Mouse (Mus musculus): ENCODE data around the gene Nadsyn1.

The Nadsyn1 gene

DNA sequence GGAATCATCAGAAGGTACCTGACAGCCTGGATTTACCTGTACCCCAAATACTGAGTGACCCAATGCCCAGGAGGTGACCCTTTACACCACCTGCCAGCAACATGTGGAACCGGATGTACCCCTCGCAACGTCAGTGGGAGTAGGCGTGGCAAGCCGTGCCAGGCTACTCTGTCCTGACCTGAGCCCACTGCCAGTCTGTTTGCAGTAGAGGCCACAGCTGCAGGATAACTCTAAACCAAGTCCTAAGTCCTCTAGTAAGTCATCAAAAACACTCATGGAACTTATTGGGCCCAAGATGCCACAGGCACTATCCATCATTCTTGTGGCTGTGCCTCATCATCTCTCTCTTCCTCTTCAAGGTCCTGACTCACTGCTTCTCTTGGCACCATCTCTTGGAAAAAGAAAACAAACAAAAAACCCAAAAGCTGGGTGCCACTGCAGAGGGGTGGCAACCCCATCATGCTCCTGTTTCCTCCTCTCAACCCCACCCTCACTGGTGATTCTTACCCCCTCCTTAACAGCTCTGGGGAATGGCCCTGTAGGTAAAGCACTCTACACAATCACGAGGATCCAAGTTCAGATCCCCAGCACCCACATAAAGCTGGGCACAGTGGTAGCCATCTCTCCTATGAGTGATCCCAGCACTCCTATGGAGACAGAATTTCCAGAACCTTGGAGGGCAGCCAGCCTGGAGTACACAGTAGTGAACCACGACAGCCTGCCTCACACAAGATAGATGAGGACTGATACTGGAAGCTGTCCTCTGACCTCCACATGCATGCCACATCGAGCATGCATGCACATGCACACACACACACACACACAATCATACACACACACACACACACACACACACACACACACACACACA lies 21.2 kb downstream of the Nadsyn1 start:
- DNase-seq = no peak

DNA sequence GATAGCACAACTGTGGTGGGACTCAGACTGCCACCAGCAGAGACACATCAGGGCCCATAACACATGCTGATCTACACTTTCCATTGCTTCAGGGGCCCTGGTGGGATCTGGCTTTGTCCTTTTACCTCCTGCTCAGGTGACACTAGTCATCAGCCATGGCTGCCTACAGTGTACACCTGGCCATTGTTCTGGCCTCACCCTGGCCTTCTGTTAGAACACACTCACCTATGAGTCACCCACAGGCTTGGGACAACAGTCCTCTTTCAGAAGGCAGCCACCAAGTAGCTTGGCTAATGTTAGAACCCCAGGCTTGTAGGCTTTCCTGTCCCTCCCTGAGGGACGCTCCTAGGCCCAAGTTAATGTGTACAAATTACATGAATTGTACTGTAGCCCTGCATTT lies 21.9 kb downstream of the Nadsyn1 start:
- no peak for DNase-seq

DNA sequence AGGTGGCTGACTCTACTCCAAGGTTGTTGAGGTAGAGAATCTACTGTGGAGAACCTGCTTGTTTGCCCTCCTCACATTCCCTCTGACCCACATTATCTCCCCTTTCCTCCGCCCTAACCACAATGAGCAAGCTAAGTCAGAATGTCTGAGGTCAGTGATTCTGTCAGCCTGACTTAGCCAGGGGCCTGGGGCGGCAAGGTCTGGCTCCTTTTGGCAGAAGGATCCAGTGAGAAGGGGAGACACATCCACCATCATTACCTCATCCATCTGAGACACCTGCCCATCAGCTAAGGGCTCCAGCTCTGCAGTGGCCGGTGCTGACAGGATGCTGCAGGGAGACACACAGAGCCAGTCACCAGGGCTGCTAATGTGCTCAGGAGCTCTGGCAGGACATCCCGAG lies 23.9 kb downstream of the Nadsyn1 start:
- no peak for DNase-seq

DNA sequence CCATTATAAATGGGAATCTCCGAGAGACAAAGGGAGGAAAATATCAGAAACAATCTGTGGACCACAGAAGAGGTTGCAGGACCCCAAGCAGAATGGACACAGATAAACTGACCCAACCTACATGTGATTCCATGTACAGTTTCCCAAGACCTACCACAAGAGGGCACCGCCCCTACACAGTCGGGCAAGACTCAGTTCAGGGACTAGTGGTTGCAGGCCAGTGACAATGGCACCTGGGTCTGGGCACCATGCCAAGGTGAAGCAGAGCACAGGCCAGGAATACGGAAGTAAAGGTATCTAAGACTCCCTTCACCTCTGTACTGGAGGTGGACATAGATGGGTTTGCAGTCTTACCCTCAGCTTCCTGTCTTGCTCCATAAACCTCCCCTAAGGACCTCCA lies 29.5 kb downstream of the Nadsyn1 start:
- DNase-seq = peak; percentile 77

DNA sequence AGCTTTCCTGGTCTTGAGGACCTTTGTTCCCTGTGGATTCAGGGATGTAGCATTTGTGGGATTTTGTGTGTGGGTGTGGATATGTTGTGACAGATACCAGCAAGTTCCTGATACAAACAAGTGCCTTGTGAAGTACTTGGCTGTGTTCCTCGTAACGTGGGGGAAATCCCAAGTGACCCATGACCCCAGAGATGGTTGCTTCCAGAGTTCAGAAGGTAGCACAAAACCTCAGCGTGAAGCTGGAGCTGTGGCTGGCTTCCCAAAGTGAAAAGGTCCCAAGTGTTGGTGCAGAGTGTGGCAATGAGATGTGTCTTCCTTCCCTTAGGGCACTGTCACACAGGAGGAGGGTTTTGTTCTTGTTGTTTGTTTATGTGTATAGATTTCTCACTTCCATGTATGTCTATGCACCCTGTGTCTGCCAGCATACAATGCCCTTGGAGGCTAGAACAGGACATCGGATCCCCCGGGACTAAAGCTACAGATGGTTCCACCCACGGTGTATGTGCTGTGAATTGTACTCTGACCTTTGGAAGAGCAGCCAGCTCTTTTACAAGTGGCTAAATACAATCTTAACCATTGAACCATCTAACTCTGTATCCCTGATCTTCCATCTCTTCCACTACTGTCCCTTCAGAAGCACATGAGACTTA lies 30.2 kb downstream of the Nadsyn1 start:
- peak; percentile 71 for DNase-seq

DNA sequence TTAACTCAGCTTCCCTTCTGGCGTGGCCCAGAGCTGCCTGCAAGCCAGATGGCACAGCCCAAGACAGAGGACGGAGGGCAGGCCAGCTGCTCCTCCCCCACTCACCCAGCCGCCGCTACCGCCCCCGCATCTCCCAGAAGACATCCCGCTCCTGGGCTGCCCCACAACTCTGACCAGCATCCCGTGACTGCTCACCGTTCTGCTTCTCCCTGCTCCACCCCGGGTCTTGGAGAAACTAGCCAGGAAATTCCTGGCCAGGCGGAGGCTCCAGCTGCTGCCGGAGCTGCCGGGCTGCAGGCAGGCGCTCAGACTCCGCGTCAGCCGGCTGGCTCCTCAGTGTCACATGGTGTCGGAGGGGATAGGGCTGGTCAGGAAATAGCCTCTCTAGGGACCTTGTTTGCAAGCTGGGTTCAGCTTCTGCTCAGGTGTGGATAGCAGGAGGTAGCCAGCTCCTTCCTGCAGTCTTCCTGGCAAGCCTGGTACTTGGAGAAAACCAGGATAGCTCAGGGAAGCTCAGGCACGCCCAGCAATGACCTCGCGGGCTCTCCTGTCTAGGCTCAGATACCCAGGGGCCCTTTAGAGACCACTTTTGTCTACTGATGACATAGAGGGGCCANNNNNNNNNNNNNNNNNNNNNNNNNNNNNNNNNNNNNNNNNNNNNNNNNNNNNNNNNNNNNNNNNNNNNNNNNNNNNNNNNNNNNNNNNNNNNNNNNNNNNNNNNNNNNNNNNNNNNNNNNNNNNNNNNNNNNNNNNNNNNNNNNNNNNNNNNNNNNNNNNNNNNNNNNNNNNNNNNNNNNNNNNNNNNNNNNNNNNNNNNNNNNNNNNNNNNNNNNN lies 38.4 kb downstream of the Nadsyn1 start, which contains the start of gene Mrgpre:
Mrgpre (minus strand) TSS at position 505 of the 834 bp plus-strand sequence.
- DNase-seq = peak; percentile 83

DNA sequence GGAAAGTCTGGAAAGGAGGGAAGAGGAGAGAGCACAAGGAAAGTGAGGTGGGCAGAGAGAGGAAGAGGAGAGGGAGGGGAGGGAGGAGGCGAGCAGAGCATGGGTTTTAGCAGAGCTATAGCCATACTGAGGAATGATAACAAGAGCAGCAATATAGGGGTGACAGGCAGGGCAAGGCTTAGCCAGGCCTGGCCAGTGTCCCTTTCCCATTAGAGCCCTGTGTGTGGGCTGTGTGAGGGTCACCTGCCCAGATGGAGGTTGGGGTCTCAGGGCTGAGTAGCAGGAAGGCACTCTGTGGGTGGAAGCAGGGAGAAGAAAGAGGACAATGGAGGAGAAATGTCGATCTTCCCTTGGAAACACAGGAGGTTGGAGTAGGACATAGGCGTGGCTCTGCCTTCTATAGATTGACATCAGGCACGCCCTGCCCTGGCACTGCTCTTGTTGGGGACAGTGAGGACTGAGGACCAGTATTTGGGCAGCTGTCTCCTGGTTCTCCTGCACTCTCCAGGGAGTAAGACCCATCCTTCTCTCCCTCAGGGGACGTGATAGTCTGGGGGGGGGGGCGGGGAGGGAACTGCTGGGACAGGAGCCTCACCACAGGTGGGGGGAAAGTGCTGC lies 39.2 kb downstream of the Nadsyn1 start:
- DNase-seq = no peak

DNA sequence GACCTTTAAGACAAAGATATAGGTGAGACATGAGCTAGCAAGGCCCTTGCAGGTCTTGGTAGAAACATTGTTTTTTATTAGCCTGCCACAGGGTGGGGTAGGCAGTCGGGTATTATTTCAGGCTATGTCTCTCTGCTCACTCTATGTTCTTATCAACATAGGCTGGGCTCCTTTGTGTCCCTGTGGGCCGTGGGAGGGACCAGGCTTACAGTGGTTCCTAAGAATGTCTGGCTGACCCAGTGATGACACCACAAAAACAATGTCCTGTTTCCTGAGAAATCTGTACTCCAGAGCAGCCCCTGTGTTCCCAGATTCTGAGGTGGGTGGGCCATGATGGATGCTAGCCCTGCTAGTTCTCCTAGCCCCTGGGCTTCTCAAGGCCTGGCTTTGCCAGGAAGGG lies 45.3 kb downstream of the Nadsyn1 start:
- DNase-seq = peak; percentile 52

DNA sequence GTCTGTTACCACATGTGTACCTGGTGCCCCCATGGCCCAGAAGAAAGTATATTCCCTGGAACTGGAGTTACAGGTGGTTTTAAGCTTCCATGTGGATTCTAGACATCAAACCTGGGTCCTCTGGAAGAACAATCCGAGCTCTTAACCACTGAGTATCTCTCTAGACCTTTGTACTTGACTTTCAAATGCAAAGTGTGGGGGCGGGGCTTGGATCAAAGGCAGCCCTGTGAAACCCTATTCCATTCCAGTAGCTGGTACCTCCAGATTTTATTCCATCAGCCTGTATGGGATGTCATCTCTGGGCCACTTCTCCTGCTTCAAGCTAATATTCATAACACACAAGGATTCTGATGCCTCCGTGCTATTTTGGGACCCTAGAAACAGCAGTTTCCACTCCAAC lies 46.5 kb downstream of the Nadsyn1 start:
- DNase-seq = peak; percentile 36

DNA sequence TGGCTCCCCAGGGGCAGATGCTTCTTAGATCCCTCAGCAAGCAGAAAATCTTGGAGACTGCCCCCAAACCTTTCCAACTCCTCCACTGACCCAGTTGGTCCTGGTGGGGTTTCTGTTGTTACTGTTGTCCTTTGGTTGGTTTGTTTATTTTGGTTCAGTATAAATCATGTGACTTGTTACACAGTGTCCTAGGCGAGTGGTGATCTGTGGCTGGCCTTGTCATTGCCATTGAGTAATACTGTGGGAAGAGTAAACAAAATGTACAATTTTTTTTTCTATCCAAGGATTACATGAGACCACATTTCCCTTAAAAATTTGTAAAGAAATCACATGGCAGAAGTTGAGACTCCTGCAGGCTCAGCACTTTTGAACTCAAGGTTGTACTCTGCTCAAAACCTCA lies 53.2 kb downstream of the Nadsyn1 start:
- no peak for DNase-seq

DNA sequence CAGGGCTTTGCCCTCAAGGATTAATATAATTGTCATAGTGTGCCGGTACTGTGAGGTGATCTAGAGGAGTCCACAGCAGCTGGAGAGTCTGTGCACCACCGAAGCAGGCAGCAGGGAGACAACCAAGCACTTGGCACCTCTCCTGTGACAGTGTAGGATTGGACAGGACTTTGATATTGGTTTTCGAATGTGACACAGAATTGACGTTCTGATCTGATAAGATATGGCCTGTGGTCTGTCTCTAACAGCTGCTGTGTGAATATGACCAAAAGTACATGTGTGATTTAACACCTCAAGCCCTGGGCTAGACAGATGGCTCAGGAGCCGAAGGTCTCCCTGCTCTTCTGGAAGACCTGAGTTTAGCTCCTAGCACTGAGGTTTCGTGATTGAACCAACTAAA lies 54.4 kb downstream of the Nadsyn1 start:
- no peak for DNase-seq

DNA sequence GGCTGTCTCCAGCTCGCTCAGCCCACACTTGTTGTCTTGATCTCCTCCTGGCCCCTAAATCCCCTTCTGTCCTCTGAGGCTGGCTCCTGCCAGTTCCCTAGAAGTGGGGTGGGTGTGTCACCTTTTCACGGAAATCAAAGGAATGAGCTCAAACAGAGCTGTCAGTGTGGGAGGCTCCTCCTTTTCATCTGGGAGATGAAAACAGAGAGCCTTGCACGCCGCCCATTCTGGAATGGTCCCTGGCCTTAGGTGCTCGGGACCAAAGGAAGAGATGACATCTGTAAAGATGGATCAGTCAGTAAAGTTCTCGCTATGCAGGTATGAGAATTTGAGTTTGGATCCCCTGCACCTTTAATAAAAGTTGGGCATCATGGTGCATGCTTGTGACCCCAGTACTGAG lies 55.8 kb downstream of the Nadsyn1 start, which contains the start of gene Mrgprg:
Mrgprg (minus strand) TSS at position 101 of the 400 bp plus-strand sequence.
- DNase-seq = no peak

DNA sequence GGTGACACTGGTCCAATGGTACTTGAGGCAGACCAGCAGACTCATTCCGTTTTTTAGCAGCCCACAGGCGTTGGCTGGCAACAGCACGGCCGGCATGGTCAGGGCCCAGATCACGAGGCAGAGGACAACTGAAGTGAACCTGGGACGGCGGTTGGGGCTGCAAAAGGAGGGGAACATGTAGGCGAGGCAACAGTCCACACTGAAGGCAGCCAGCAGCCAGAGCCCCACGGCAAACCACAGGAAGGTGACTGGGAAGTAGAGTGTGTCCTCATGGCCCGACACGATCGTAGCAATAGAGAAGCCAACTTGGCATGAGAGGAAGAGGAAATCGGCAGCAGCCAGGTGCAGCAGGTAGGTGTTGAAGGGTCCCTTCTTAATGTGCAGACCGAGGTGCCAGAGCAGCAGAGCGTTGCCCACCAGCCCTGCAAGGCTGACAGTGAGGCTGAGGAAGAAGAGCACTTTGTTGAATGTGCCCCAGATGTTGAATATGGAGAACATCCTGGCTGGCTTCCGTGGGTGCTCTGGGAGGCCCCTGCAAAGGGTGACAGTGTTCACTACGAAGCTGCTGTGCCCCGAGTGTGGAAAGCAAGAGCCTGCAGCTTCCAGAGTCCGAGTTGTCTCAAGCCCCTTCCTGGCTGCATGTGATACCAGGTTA lies 57.6 kb downstream of the Nadsyn1 start:
- DNase-seq = no peak

DNA sequence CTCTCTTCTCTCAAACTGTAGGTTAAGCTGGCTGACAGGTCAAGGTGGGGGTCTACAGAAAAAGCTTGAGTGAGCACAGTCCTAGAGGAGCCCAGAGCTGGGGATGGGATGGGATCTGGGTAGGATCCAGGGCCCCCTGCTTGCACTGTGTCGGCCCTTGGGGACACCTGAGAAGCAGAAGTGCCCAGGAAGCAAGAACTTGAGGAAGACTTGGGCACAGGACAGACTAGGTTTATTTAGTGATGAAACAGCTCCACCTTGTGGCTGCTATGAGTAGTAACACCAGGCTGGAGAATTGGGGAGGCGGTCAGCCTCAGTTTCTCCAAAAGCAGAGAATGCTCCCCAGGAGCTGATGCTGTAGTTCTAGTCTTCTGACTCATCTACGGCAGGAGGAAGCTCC lies 58.9 kb downstream of the Nadsyn1 start:
- no peak for DNase-seq

DNA sequence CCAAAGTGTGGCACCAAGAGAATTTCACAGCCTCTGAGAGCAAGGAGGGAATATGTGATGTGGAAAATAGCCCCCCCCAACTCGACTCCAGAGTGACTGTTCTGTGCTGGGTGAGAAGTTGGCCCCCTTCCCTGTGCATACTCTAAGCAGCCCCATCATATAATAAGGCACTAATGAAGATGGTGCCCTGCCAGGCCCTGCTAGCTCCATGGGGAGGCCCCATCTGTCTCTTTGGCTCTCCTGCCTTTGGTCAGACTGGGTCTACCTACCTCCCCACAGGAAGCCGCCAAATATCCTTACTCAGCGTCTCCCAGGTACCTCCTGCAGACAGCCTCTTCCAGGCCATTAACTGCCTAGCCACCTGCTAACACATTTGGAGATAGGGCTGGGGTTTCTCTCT lies 63.7 kb downstream of the Nadsyn1 start:
- DNase-seq = no peak

DNA sequence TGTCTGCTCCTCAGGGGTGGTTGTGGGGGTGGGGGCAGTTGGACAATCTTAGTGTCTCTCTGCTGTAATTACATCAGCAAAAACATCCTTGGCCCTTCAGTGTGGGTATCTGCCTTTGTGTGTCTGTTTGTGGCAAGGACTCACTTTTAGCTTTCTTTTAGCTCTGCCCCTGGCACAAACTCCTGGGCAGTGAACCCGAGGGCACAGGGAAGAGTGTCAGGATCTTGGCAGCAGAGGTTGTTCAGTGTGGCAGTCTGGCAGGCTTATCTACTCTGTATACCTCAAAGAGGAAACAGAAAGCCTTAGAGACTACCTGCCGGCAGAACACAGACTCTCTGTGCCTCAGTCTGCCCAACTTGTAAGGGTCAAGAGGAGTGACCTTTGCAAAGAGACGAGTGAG lies 65.0 kb downstream of the Nadsyn1 start:
- DNase-seq = peak; percentile 52

DNA sequence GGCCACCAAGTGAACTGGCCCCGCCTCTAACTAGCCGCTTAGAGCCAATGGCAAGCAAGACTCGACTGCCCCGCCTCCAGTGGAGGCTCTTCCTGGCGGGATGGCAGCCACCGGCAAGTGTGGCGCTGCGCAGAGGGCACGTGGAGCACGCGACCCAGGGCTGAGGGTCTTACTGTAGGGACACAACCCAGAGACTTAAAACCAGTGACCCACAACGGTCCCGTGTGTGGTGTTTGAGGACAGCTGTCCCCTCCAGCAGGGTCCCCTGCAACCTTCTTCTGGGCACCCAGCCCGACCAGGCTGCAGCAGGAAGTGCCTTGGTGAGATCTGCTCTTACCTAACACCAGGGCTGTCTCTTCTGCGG lies 65.6 kb downstream of the Nadsyn1 start:
- peak; percentile 84 for DNase-seq

DNA sequence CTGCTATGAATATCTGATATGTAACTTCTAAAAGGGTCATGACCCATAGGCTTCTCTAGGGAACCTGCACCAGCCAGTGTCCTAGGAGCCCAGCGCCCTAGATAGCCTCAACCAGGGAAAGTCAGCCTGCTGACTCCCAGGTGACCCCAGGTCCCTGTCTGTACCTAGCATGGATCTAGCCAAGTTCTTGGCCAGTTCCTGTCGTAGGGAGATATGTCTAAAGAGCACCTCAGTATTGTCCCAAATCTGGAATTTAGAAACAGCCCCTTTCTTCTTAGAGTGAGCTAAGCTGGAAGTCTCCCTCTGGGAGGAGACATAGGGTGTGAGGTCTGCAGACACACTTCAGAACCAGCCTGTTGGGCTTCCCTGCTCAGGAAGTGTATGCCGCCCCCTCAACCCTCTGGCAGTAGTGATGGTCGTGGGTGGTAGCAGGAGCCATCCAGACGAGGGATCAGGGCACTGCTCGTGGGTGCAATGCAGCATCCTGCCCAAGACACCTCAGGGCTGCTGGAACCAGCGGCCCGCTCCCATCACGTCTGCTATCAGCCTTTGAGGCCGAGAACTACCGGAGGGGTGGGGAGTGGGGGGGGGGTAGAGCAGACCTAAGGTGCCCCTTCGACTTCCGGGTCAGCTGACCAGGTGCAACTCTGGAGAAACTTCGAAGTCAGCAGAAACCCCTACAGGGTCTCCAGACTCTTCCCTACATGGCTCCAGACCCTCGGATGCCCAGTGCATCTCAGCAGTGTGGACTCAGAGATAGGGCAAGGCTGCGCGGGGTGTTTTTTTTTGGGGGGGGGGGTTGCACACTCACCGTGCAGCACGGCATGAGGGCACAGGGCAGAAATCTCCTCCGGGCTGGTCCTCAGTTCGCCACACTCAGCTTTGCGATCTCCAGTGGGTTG lies 66.3 kb downstream of the Nadsyn1 start, which contains the start of gene Osbpl5:
Osbpl5 (minus strand) TSS at position 861 of the 902 bp plus-strand sequence.
- DNase-seq = no peak

DNA sequence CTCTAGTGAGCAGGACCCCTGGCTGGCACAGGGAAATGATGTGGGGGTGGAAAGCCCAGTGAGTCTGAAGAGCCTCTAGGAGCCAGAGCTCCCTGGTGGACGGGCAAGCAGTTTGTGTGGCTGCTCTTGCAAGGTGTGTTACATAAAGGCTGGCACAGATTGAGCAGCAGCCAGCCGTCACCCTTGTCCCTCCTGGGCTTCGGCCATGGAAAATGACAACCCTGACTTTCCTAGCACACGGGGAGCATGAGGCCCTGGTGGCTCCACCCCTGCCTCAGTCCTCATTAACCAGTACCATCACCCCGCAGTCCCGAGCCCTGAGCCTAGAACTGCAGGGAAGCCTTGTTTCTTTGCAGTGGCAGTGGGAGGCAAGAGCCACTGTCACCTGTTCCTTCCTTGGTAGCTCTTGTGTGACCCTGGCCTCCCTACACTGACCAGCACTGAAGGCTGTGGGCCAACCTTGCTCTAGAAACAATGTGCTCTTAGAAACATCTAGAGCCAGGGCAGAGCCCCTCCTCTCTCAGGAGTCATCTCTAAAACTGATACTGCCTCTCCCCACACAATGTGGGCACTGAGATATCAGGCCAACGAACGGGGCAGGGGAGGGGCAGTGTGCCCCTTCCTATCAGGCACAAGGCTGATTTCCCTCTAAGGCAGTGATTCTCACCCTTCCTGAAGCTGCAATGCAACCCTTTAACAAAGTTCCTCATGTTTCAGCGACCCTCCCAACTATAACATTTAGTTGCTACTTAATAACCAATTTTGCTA lies 67.1 kb downstream of the Nadsyn1 start:
- DNase-seq = peak; percentile 31

DNA sequence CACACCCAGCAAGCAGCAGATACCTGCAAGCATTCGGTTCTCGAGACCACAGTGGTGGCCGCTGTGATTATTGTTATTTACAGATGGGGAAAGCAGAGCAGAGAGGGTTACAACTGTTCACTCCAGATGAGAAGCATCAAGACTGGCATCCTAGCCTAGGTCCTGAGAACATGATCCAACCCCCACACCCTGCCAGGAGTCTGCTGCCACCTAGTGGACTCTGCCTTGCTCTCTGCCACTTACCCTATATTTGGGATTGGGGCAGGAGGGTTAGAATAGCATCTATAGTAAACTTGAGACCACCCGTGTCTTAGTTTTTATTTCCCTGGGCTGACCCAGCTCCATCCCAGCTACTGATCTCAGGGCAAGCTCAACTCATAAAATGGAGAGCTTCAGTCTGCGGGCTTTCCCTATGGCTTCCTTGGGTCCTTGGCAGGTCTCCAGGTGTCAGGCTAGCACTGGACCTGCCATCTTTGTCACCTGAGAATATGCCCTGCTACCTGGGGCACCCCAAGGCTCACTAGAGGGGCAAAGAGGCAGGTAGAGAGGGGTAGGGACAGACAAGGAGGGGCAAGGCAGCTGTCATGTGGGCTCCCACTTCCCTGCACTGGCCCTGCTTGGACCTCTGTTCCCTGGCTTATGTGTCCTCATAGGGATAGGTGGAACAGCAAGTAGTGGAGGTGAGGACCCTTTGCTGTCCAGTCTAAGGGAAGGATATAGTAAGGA lies 68.5 kb downstream of the Nadsyn1 start:
- peak; percentile 69 for DNase-seq
